Mouse (Mus musculus) c-Kit-positive CD71-positive TER-119-positive erythroid progenitor cells, embryonic 14.5 days (primary cell): ENCODE measurements around the gene Fgd3.
A peak's percentile ranks its signal among the peaks of the same experiment; 100 is the strongest.

Experiments used
- DNase-seq: peaks from one replicate; pipeline ENCODE4 v3.0.0-alpha.2; 2013; ENCODE audit warnings: low spot score

Gene Fgd3

DNA sequence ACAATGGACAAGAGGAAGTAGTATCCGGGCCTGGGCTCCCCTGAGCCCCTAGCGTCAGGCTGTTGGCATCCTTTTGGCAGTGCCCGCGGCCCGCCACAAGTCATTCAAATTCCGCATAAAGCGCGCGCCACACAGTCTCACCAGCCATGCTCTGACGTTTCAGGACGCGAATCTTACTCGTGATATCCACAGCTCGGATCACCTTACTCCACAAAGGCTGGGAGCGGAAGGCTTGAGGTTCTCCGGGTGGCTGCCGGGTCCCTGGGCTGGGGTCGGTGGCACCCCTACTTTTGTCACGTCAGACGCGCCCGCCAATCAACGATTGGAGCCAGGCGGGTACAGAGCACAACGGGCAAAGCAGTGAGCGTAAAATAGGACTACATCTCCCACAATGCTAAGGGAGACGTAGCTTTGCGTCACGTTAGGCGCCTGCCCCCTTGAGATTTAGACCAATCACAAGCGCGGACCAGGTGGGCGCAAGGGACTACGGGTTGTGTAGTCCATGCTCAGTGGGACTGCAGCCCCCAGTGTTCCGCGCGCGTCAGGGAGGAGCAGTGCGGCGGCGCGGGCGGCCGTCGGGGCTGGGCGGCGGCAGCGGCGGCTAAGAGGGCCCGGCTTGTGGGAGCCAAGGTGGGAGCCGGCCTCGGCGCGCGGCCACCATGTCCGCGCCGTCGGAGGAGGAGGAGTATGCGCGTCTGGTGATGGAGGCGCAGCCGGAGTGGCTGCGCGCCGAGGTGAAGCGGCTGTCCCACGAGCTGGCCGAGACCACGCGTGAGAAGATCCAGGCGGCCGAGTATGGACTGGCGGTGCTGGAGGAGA is 21.1 kb upstream of the Fgd3 start, which contains the start of gene Bicd2:
Gene Bicd2, plus strand, starts transcription at position 574 of the 819 bp plus-strand sequence.
- DNase-seq: peak; percentile 96

- DNase-seq: no peak
These were observed 18.9 kb upstream of the Fgd3 start for GRCm38 (mm10) chr13:49338893-49339546.

GRCm38 (mm10) chr13:49335077-49335982 is 15.2 kb upstream of the Fgd3 start:
- no peak for DNase-seq

DNA sequence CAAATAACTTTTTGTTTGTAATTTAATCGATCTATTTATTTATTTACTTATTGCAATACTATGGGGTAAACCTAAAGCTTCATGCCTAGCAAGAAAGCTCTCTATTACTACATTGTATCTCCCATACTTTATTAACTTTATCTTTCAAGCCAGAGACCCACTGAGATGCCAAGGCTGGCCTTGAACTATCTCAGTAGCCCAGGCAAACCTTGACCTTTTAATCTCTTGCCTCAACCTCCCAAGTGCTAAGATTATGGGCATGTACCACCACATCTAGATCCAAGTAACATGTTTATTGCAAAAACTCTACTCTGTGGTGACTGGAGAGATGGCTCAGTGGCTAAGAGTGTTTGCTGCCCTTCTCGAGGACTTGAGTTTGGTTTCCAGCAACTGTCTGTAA is 13.1 kb upstream of the Fgd3 start:
- DNase-seq: no peak

GRCm38 (mm10) chr13:49328101-49328500 is 8.0 kb upstream of the Fgd3 start:
- no peak for DNase-seq

- DNase-seq: no peak
These were observed 6.4 kb upstream of the Fgd3 start for GRCm38 (mm10) chr13:49326246-49327206.

GRCm38 (mm10) chr13:49324871-49325270 is 4.8 kb upstream of the Fgd3 start:
- no peak for DNase-seq

DNA sequence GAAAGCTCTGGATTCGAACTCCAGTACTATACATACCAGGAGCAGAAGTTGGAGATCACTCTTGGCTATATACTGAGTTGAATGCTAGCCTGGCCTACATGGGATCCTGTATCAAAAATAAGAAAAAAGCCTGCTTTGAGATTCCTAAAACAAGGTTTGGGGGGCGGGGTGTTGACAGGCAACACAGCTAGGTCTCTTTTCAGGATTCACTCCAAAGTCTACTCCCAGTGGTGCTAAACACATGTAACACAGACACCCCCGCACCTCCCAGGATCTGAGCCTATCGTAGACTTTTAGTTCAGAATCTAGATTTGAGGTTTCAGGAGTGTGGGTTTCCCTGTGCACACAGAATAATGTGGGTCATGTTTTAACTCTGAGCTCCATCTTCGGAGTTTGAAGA is 2.6 kb upstream of the Fgd3 start:
- DNase-seq: no peak

GRCm38 (mm10) chr13:49322169-49322568 is 2.1 kb upstream of the Fgd3 start:
- no peak for DNase-seq

DNA sequence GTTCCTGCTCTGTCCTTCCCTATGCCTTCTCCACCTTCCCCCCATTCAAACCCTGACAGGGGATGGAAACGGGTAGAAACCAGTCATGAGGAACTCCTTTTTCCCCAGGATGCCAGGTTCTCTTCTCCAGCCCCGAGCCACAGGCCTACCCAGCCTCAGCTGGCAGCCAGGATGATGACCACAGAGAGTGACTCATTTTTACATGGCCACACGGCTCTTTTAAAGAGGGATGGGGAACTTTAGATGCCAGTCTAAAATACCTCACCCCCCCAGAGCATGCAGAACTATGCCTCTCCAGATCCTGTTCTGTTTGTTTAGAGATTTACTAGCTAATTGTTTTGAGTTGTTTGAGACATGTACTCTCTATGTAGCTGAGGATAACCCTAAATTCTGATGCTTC is 1.3 kb upstream of the Fgd3 start:
- no peak for DNase-seq

DNA sequence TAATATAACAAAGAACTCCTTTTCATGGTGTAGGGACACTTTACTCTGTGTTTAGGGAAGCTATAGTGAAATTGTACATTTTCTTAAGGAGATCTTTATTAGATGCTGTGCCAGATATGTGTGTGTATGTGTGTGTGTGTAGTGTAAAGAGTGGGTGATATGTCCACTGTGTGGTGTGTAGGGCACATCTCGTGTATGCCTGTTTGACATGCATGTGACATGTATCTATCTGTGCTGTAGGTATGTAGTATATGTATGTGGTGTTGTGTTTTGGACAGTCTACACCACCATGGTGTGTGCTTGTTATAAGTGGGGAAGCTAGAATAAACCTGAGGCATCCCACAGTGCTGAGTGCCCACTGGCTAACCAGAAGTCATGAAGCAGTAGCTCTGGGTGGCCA is 403 bp upstream of the Fgd3 start:
- no peak for DNase-seq

- DNase-seq: no peak
These were observed 2.2 kb downstream of the Fgd3 start for GRCm38 (mm10) chr13:49317914-49318313.

GRCm38 (mm10) chr13:49317508-49317907 is 2.6 kb downstream of the Fgd3 start:
- no peak for DNase-seq

- no peak for DNase-seq
These were observed 3.5 kb downstream of the Fgd3 start for GRCm38 (mm10) chr13:49316386-49317162.

DNA sequence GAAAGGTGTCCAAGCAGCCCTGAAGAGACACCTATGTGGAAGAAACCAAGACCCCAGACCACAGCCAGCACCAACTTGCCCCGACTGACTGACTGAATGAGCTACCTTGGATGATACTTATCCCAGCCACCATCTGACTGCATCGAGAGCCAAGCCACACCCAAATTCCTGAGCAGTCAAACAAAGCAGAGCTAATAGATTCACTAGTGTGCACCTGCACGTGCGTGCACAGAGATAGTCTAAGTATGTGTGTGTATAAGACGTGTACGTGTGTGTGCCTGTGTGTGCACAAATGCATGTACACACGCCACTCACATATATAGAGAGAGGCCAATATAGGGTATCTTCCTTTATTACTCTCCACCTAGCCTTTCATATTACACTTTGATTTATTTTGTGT is 8.5 kb downstream of the Fgd3 start:
- no peak for DNase-seq

GRCm38 (mm10) chr13:49309501-49309900 is 10.6 kb downstream of the Fgd3 start:
- DNase-seq: no peak

- DNase-seq: peak; percentile 9
These were observed 11.2 kb downstream of the Fgd3 start for GRCm38 (mm10) chr13:49308861-49309403.

GRCm38 (mm10) chr13:49308206-49308605 is 11.9 kb downstream of the Fgd3 start:
- no peak for DNase-seq

DNA sequence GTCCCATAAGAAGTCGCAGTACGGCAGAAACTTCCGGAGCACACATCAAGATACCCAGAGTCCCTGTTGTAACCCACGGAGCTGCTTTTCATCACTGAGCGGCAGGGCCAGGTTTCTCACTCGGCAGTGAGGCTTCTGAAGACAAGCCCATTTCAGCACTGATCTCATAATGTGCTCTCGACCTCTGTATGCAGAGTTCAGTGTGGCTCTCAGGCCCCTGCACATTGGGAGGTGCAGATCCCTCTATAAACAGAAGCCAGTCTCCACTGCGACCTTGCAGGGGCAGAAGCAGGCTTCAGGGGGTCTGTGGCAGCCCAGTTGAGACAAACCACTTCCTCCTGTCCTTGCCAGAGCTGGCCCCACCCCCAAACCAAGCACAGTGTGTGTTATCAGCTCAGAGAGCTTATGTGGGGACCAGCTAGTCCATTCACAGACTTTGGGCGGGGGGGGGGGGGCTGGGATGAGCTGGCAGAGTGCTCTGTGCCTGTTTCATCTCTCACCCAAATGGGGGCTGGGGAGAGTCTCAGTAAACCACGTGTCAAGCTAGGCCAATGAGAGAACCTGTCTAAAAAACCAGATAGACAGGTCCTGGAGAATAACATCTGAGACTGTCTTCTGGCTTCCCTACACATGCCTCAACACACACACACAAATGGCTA is 12.7 kb downstream of the Fgd3 start:
- DNase-seq: peak; percentile 23
